Mouse (Mus musculus): ENCODE measurements around the gene Sdhd. TPM values are rescaled to one million over a fixed set of nuclear protein-coding genes. Genes with fewer than 3 reads are reported as not detected.

The Sdhd gene
- polyA plus RNA-seq, 1 experiment from 2014 or later = 686 TPM

- H3K27ac ChIP-seq (ENCODE audit: low read length) = no peak overlapping the region
- no peaks in the 10 kb centered on the region for H3K36me3 ChIP-seq (ENCODE audit: control insufficient read depth, insufficient read depth, low read length)
- 40% methylated on average over 5 of the region's 5 CpGs for WGBS
- no peaks in the 10 kb centered on the region for H3K4me1 ChIP-seq (ENCODE audit: control insufficient read depth, insufficient read depth, low read length)
- no peaks in the 10 kb centered on the region for H3K27me3 ChIP-seq (replicated peaks; ENCODE audit: control insufficient read depth, insufficient read depth, low read length)
- H3K9me3 ChIP-seq (ENCODE audit: control insufficient read depth, low read length) = no peaks in the 10 kb centered on the region
- no peak overlapping the region for H3K9ac ChIP-seq (ENCODE audit: low read depth, low read length)
- H3K4me2 ChIP-seq (ENCODE audit: low read depth, low read length) = no peak overlapping the region
- ATAC-seq = no peak
- no peak overlapping the region for H3K4me3 ChIP-seq (ENCODE audit: low read length)
Measured at GRCm38 (mm10) chr9:50547859-50548478, 55.6 kb downstream of the Sdhd start.

Other genes with a start within 250 kb of the Sdhd start
- gene Plet1, start 109.3 kb downstream of the Sdhd start, polyA plus RNA-seq (2015; fragmentation: Nextera tagmentation; extraction: Ambion mirVana) = 1.2 and 1.3 TPM in 2 replicates
- gene Pts, start 75.1 kb downstream of the Sdhd start, polyA plus RNA-seq (2015; fragmentation: Nextera tagmentation; extraction: Ambion mirVana) = 106 and 107 TPM in 2 replicates
- gene Il18, start 49.0 kb downstream of the Sdhd start, polyA plus RNA-seq (2015; fragmentation: Nextera tagmentation; extraction: Ambion mirVana) = 23.3 and 35.5 TPM in 2 replicates
- 7.6 and 10.4 TPM in 2 replicates for gene Bco2, start 48.6 kb downstream of the Sdhd start, polyA plus RNA-seq (2015; fragmentation: Nextera tagmentation; extraction: Ambion mirVana)
- 0.23 TPM in 1 of 2 replicates, not detected in the other for gene Tex12, start 42.5 kb downstream of the Sdhd start, polyA plus RNA-seq (2015; fragmentation: Nextera tagmentation; extraction: Ambion mirVana)
- 296 and 314 TPM in 2 replicates for gene Timm8b, start 98 bp upstream of the Sdhd start, polyA plus RNA-seq (2015; fragmentation: Nextera tagmentation; extraction: Ambion mirVana)
- gene Pih1d2, start 13.5 kb upstream of the Sdhd start, polyA plus RNA-seq (2015; fragmentation: Nextera tagmentation; extraction: Ambion mirVana) = 2.2 and 2.4 TPM in 2 replicates
- 13.8 and 17.1 TPM in 2 replicates for gene Nkapd1, start 13.7 kb upstream of the Sdhd start, polyA plus RNA-seq (2015; fragmentation: Nextera tagmentation; extraction: Ambion mirVana)
- 61.0 and 63.7 TPM in 2 replicates for gene Dlat, start 56.0 kb upstream of the Sdhd start, polyA plus RNA-seq (2015; fragmentation: Nextera tagmentation; extraction: Ambion mirVana)
- gene Dixdc1, start 135.7 kb upstream of the Sdhd start, polyA plus RNA-seq (2015; fragmentation: Nextera tagmentation; extraction: Ambion mirVana) = 4.8 TPM in 2 replicates
- gene 2310030G06Rik, start 142.7 kb upstream of the Sdhd start, polyA plus RNA-seq (2015; fragmentation: Nextera tagmentation; extraction: Ambion mirVana) = 21.3 and 23.5 TPM in 2 replicates
- 62.8 and 63.6 TPM in 2 replicates for gene Cryab, start 147.5 kb upstream of the Sdhd start, polyA plus RNA-seq (2015; fragmentation: Nextera tagmentation; extraction: Ambion mirVana)
- gene Hspb2, start 148.5 kb upstream of the Sdhd start, polyA plus RNA-seq (2015; fragmentation: Nextera tagmentation; extraction: Ambion mirVana) = 5.0 TPM in 2 replicates
- 12.6 and 13.0 TPM in 2 replicates for gene Fdxacb1, start 164.4 kb upstream of the Sdhd start, polyA plus RNA-seq (2015; fragmentation: Nextera tagmentation; extraction: Ambion mirVana)
- 39.1 and 42.9 TPM in 2 replicates for gene Alg9, start 171.2 kb upstream of the Sdhd start, polyA plus RNA-seq (2015; fragmentation: Nextera tagmentation; extraction: Ambion mirVana)
- gene 1110032A03Rik, start 171.7 kb upstream of the Sdhd start, polyA plus RNA-seq (2015; fragmentation: Nextera tagmentation; extraction: Ambion mirVana) = 28.9 and 33.0 TPM in 2 replicates
- 58.5 and 63.9 TPM in 2 replicates for gene Ppp2r1b, start 241.5 kb upstream of the Sdhd start, polyA plus RNA-seq (2015; fragmentation: Nextera tagmentation; extraction: Ambion mirVana)